Mouse (Mus musculus) heart, adult 2 months (tissue): ENCODE results near the gene Crtc3.

Experiments used
- CTCF ChIP-seq: fragments of 200-600 bp; IDR thresholded peaks from 2 replicates; pipeline ENCODE4 v1.8.1; 2022; ENCODE audit warnings: antibody characterized with exemption, mild to moderate bottlenecking, moderate library complexity
- EP300 ChIP-seq: fragments of 200-500 bp; IDR thresholded peaks from 2 replicates; pipeline ENCODE4 v1.6.1; 2011; ENCODE audit warnings: low read depth, low read length, control low read depth; ENCODE audit not compliant: insufficient read depth
- POLR2A ChIP-seq: fragments of 200-500 bp; IDR thresholded peaks from 2 replicates; pipeline ENCODE4 v1.6.1; 2011; ENCODE audit warnings: mild to moderate bottlenecking, low read depth, low read length, control low read depth; ENCODE audit not compliant: insufficient read depth

DNA sequence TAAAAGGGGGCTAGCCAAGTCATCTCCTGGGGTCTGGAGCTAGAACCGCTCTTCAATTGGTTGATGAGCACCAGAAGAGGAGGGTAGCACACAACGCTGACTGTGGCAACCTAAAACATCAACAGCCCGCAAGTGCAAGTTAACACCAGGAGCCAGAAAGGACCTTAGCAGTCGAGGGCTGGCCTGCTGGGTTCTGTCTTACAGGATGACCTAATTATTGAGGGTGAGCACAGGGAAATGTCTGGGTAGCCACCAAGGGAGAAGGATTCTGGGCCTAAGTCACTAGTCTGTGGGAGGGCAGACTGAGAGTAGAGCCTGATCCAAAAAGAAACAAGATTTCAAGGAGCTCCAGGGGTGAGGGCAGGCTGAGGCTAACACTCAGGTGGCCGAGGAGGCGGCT, 56.7 kb downstream of the Crtc3 start:
- TF ChIP-seq CTCF (no peak), POLR2A (no peak), EP300 (no peak)
